Mouse (Mus musculus): Measurements from ENCODE around the gene Maf. TPM values are rescaled to one million over a fixed set of nuclear protein-coding genes. Genes with fewer than 3 reads are reported as not detected.

Maf gene
- polyA plus RNA-seq (2014; fragmentation: Nextera tagmentation; extraction: Ambion mirVana) = 20.5 and 20.9 TPM in 2 replicates

DNA sequence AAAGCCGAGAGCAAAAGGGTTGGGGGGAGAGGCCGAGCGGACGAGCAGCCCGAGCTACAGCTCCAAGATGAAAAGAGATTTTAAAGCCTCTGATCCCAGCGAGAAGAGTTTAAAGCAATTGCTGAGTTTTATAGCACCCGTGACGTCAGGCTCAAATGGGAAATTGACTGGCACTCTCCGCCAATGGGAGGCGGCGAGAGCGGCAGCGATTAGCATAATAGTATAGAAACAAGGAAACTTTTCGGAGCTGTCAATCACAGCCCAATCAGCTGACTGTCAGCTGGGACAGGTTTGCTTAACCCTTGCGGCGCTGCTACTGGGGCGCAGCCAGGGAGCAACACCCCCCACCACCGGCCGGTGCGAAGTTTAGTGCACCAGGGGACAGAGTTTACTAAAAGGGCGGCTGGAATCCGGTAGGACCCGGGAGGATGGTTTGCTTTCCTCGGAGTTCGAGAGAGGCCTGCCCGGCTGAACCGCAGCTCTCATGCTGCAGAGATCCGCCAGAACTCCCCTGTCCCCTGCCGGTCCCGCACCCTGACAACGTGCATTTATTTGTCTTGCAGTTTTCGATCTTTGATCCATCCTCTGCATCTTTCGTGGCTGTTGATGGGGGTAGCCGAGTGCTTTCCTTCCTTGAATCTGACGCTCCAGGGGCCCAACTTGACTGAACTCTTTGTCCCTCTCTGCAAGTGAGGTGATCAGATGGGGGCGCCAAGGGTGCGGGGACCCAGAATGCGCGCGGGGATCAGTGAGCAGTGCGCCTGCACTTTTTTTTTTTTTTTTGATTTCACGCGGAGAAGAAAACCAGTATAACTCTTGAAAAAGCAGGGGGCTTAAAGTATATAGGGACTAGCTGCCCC is at the start of gene Maf:
Gene Maf (minus strand): TSS at position 64 of the 860 bp plus-strand sequence.
- no peaks in the 10 kb centered on the region for H3K9me3 ChIP-seq (ENCODE audit: control insufficient read depth, low read length)
- peaks cover 3% of the 10 kb centered on the region; the same call in 1 of the 2 replicates for H3K4me1 ChIP-seq (ENCODE audit: control insufficient read depth, insufficient read depth, low read length)
- no peaks in the 10 kb centered on the region for H3K36me3 ChIP-seq (ENCODE audit: control insufficient read depth, insufficient read depth, low read length)
- peak within 1 kb of the TSS; percentile 88 for H3K4me2 ChIP-seq (ENCODE audit: low read depth, low read length)
- peak within 1 kb of the TSS; percentile 64 for H3K4me3 ChIP-seq (ENCODE audit: low read depth, low read length)
- under 1% methylated on average over 43 of the region's 43 CpGs for WGBS
- H3K27ac ChIP-seq (ENCODE audit: low read depth, low read length) = peak within 1 kb of the TSS; percentile 86
- peak; percentile 67 for ATAC-seq (ENCODE audit: low read depth)
- peak within 1 kb of the TSS; percentile 76 for H3K9ac ChIP-seq (replicated peaks; ENCODE audit: low read depth, low read length)
- no peaks in the 10 kb centered on the region for H3K27me3 ChIP-seq (ENCODE audit: control insufficient read depth, insufficient read depth, low read length)

DNA sequence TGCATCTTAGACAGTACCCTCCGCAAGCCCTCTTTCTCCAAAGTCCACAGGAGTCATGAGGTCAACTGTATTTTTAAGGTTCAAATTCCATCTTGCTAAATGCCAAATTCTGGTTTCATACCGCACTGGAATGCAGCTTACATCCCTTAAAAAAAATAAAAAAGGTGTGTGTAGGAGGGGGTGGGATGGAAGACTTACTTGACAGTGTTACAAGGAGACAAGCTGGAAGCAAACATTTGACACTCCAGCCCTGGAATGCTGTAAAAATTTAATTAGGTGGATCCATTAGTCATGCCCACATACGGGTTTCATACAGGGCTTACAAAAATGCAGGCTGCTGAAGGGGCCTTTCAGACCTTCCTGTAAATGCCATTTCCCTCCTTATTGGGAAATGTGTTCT is 49.4 kb upstream of the Maf start:
- no peak for ATAC-seq (ENCODE audit: low read depth)
- Histone ChIP-seq H3K27ac (ENCODE audit: low read depth, low read length) (no peak overlapping the region), H3K9ac (replicated peaks; ENCODE audit: low read depth, low read length) (no peak overlapping the region), H3K4me3 (ENCODE audit: low read depth, low read length) (no peak overlapping the region), H3K4me2 (ENCODE audit: low read depth, low read length) (no peak overlapping the region), H3K36me3 (ENCODE audit: control insufficient read depth, insufficient read depth, low read length) (no peaks in the 10 kb centered on the region), H3K27me3 (ENCODE audit: control insufficient read depth, insufficient read depth, low read length) (no peaks in the 10 kb centered on the region), H3K4me1 (ENCODE audit: control insufficient read depth, insufficient read depth, low read length) (no peaks in the 10 kb centered on the region), H3K9me3 (ENCODE audit: control insufficient read depth, low read length) (no peaks in the 10 kb centered on the region)
- WGBS = 73% methylated on average over 3 of the region's 3 CpGs

DNA sequence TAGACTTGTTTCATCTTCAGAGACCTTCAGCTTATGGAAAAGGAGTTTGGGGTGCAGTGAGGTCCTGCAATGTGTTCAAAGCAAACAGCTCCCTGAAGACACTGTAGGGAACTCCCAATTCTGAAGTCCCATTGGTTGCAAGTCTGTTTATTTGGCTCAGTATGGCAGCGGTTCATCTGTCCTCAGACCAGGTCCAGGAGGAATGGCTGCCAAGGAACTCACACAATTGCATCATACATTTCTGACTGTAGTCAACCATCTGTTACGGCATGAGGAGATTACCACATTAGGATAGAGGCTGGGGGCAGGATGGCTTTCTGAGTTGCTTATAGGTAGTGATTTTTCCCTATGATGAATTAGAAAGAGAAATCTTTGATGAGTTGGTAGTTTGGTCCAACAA is 48.4 kb upstream of the Maf start:
- no peaks in the 10 kb centered on the region for H3K36me3 ChIP-seq (ENCODE audit: control insufficient read depth, insufficient read depth, low read length)
- H3K27ac ChIP-seq (ENCODE audit: low read depth, low read length) = no peak overlapping the region
- H3K27me3 ChIP-seq (ENCODE audit: control insufficient read depth, insufficient read depth, low read length) = no peaks in the 10 kb centered on the region
- H3K4me3 ChIP-seq (ENCODE audit: low read depth, low read length) = no peak overlapping the region
- no peak overlapping the region for H3K4me2 ChIP-seq (ENCODE audit: low read depth, low read length)
- H3K4me1 ChIP-seq (ENCODE audit: control insufficient read depth, insufficient read depth, low read length) = no peaks in the 10 kb centered on the region
- no peak for ATAC-seq (ENCODE audit: low read depth)
- H3K9me3 ChIP-seq (ENCODE audit: control insufficient read depth, low read length) = no peaks in the 10 kb centered on the region
- WGBS = 86% methylated on average over 2 of the region's 2 CpGs
- no peak overlapping the region for H3K9ac ChIP-seq (replicated peaks; ENCODE audit: low read depth, low read length)

- ATAC-seq (ENCODE audit: low read depth) = no peak
- Histone ChIP-seq H3K4me3 (ENCODE audit: low read depth, low read length) (no peak overlapping the region), H3K27ac (ENCODE audit: low read depth, low read length) (no peak overlapping the region), H3K27me3 (ENCODE audit: control insufficient read depth, insufficient read depth, low read length) (no peaks in the 10 kb centered on the region), H3K9me3 (ENCODE audit: control insufficient read depth, low read length) (no peaks in the 10 kb centered on the region), H3K36me3 (ENCODE audit: control insufficient read depth, insufficient read depth, low read length) (no peaks in the 10 kb centered on the region), H3K4me1 (ENCODE audit: control insufficient read depth, insufficient read depth, low read length) (no peaks in the 10 kb centered on the region), H3K9ac (replicated peaks; ENCODE audit: low read depth, low read length) (no peak overlapping the region), H3K4me2 (ENCODE audit: low read depth, low read length) (no peak overlapping the region)
- WGBS = 82% methylated on average over 2 of the region's 2 CpGs
Measured at GRCm38 (mm10) chr8:115754694-115755093, 47.1 kb upstream of the Maf start.

- ATAC-seq (ENCODE audit: low read depth) = no peak
- Histone ChIP-seq H3K4me2 (ENCODE audit: low read depth, low read length) (no peak overlapping the region), H3K9me3 (ENCODE audit: control insufficient read depth, low read length) (no peaks in the 10 kb centered on the region), H3K4me1 (ENCODE audit: control insufficient read depth, insufficient read depth, low read length) (no peaks in the 10 kb centered on the region), H3K27ac (ENCODE audit: low read depth, low read length) (no peak overlapping the region), H3K4me3 (ENCODE audit: low read depth, low read length) (no peak overlapping the region), H3K27me3 (ENCODE audit: control insufficient read depth, insufficient read depth, low read length) (no peaks in the 10 kb centered on the region), H3K36me3 (ENCODE audit: control insufficient read depth, insufficient read depth, low read length) (no peaks in the 10 kb centered on the region), H3K9ac (replicated peaks; ENCODE audit: low read depth, low read length) (no peak overlapping the region)
- 17% methylated on average over 8 of the region's 8 CpGs for WGBS
Measured at GRCm38 (mm10) chr8:115753801-115754200, 46.2 kb upstream of the Maf start.

DNA sequence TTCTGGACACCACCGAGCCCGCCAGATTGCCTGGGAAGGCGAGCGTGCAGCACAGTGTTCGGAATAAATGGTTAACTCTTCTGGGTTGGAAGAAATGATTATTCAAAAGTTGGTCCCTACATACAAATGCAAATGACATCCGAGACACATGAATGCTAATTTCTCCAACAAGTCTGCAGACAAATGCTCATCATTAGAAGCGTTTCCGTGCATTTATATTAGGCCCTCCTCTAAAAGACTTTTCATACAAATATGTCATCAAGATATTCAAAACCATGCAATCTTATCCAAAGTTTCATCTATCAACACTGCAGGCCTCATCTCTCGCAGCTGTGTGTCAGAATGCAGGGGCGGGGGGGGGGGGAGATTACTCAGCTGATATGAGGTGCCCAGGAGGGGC is 39.8 kb upstream of the Maf start:
- ATAC-seq (ENCODE audit: low read depth) = no peak
- no peak overlapping the region for H3K9ac ChIP-seq (replicated peaks; ENCODE audit: low read depth, low read length)
- no peak overlapping the region for H3K4me3 ChIP-seq (ENCODE audit: low read depth, low read length)
- H3K27me3 ChIP-seq (ENCODE audit: control insufficient read depth, insufficient read depth, low read length) = no peaks in the 10 kb centered on the region
- H3K4me2 ChIP-seq (ENCODE audit: low read depth, low read length) = no peak overlapping the region
- no peaks in the 10 kb centered on the region for H3K9me3 ChIP-seq (ENCODE audit: control insufficient read depth, low read length)
- no peaks in the 10 kb centered on the region for H3K36me3 ChIP-seq (ENCODE audit: control insufficient read depth, insufficient read depth, low read length)
- no peaks in the 10 kb centered on the region for H3K4me1 ChIP-seq (ENCODE audit: control insufficient read depth, insufficient read depth, low read length)
- 76% methylated on average over 10 of the region's 10 CpGs for WGBS
- no peak overlapping the region for H3K27ac ChIP-seq (ENCODE audit: low read depth, low read length)

DNA sequence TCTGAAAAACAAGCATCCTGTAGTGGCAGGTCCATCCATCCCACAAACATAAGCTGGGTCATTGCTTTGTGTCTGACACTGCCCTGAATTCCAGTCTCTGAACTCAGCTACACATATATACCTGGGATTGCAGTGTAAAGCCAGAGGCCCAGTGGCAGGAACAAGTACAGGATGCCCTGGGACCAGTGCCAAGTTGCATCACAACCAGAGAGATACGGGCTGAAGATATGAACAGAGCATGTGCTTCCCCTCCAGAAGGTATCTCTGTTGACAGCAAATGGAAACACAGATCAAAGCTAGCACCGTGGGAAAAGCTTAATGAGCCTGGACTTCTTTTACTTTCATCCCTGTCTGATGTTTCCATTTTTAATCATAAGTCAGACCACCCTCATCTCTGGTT is 38.1 kb upstream of the Maf start:
- H3K9ac ChIP-seq (replicated peaks; ENCODE audit: low read depth, low read length) = no peak overlapping the region

DNA sequence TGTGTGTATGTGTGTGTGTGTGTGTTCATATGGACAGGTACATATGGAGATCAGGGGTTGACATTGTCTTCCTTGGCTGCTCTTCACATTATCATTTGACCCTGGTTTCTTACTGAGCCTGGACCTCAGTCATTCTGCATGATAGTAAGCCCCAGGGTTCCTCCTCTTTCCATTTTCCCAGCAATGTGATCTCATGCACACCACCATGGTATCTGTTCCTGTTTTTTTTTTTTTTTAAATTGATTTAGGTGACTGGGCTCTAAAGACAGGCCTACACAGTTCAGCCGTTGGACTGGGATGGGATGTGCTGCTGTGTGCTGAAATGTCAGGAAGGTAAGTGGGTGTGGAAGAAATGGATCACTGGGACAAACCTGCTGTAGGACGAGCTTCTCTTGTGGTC is 35.8 kb upstream of the Maf start:
- no peak for ATAC-seq (ENCODE audit: low read depth)
- WGBS = 79% methylated on average over 2 of the region's 2 CpGs
- H3K4me1 ChIP-seq (ENCODE audit: control insufficient read depth, insufficient read depth, low read length) = no peaks in the 10 kb centered on the region
- H3K27me3 ChIP-seq (ENCODE audit: control insufficient read depth, insufficient read depth, low read length) = no peaks in the 10 kb centered on the region
- H3K36me3 ChIP-seq (ENCODE audit: control insufficient read depth, insufficient read depth, low read length) = no peaks in the 10 kb centered on the region
- no peak overlapping the region for H3K27ac ChIP-seq (ENCODE audit: low read depth, low read length)
- H3K4me3 ChIP-seq (ENCODE audit: low read depth, low read length) = no peak overlapping the region
- no peak overlapping the region for H3K4me2 ChIP-seq (ENCODE audit: low read depth, low read length)
- no peaks in the 10 kb centered on the region for H3K9me3 ChIP-seq (ENCODE audit: control insufficient read depth, low read length)
- H3K9ac ChIP-seq (replicated peaks; ENCODE audit: low read depth, low read length) = no peak overlapping the region

More for the DNA sequence above, 38.1 kb upstream of the Maf start:
- Histone ChIP-seq H3K9me3 (ENCODE audit: control insufficient read depth, low read length) (no peaks in the 10 kb centered on the region), H3K4me1 (ENCODE audit: control insufficient read depth, insufficient read depth, low read length) (no peaks in the 10 kb centered on the region), H3K27ac (ENCODE audit: low read depth, low read length) (no peak overlapping the region), H3K4me3 (ENCODE audit: low read depth, low read length) (no peak overlapping the region), H3K27me3 (ENCODE audit: control insufficient read depth, insufficient read depth, low read length) (no peaks in the 10 kb centered on the region), H3K36me3 (ENCODE audit: control insufficient read depth, insufficient read depth, low read length) (no peaks in the 10 kb centered on the region), H3K4me2 (ENCODE audit: low read depth, low read length) (no peak overlapping the region)
- 58% methylated on average over 2 of the region's 2 CpGs for WGBS
- ATAC-seq (ENCODE audit: low read depth) = no peak

DNA sequence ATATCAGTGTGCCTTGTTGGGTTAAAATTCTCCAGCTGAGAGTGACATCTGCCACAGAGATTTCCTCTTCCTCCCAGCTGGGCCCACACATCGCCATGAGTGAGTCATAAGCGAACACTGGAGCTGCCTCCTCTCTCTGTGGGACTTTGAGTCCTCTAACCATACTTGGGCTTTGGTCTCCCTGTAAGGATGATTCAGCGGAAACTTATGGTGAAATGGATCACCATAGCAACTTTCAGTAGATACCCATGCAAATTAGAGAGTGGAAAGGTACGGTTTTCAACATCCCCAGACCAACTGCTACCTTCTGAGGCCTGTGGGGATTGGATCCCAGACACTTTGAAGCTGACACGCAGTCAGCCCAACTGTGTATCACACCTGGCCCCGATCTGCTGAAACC is 35.1 kb upstream of the Maf start:
- ATAC-seq (ENCODE audit: low read depth) = no peak
- WGBS = 89% methylated on average over 6 of the region's 6 CpGs
- no peak overlapping the region for H3K4me3 ChIP-seq (ENCODE audit: low read depth, low read length)
- no peaks in the 10 kb centered on the region for H3K27me3 ChIP-seq (ENCODE audit: control insufficient read depth, insufficient read depth, low read length)
- no peak overlapping the region for H3K4me2 ChIP-seq (ENCODE audit: low read depth, low read length)
- no peaks in the 10 kb centered on the region for H3K4me1 ChIP-seq (ENCODE audit: control insufficient read depth, insufficient read depth, low read length)
- H3K36me3 ChIP-seq (ENCODE audit: control insufficient read depth, insufficient read depth, low read length) = no peaks in the 10 kb centered on the region
- no peak overlapping the region for H3K27ac ChIP-seq (ENCODE audit: low read depth, low read length)
- H3K9me3 ChIP-seq (ENCODE audit: control insufficient read depth, low read length) = no peaks in the 10 kb centered on the region
- H3K9ac ChIP-seq (replicated peaks; ENCODE audit: low read depth, low read length) = no peak overlapping the region

All from neural tube, embryonic 14.5 days (tissue).